8 mouse cellular contexts compared by ENCODE assay signal in the genomic region with DNA sequence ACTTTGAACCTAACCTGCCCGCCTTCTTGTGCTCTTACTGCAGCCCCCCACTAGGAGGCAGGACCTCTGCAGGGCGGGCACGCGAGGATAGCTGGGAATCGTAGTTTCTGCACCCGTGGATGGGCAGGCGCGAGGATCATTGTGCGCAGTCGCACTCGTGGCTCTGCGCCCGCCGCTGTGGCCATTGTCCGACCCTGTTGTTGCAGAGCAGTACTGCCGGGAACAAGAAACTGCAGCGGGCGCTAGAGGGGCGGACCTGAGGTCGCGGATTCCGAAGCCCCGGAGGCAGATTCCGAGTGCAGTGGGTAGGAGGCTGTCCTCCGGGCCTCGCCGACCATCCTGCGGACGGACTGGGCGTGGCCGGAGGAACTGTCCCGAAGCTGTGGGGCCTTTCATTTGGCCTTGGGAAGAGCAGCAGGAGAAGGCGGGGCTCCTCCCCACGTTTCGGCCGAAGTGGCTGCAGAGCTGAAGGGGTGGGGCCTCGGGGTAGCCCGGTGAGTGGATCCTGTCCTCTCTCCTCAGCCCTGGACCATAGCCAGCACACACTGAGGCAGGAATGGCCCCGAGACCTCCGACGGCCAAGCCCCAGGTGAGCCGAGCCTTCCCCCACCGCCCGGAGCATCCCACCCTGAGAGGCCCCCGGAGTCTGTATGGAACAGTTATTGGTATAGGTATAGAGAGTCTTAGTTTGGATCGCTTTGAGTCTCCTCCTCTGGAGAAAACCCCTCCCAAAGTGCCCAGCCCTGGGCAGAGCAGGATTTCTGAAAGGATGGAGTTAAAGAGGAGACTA. TPM values are rescaled to one million over a fixed set of nuclear protein-coding genes. Genes with fewer than 3 reads are reported as not detected.
DNase-seq lines count a peak whose midpoint lies in the region; ATAC-seq and TF ChIP-seq lines count a peak whose summit lies in the region.

A gene (plus strand): TSS at position 146 of the 790 bp plus-strand sequence.

- H3K4me2 ChIP-seq in forebrain, embryonic 13.5 days = peak within 1 kb of the TSS; percentile 72
- peak within 1 kb of the TSS; percentile 68 for H3K4me2 ChIP-seq in neural tube, embryonic 15.5 days

- DNase-seq in c-Kit-positive CD71-positive TER-119-positive erythroid progenitor cells, embryonic 14.5 days (ENCODE audit: low spot score) = peak; percentile 71
- DNase-seq in heart, postnatal 14 days = peak; percentile 94 to 95
- peak; percentile 96 for DNase-seq in layer of hippocampus, adult 11-12 months (ENCODE audit: low spot score)
- DNase-seq in lung, adult 18-20 months = peak; percentile 94 to 95
- peak; percentile 92 for DNase-seq in testis, postnatal 14 days (ENCODE audit: low spot score)

- H3K9ac ChIP-seq in forebrain, embryonic 13.5 days = peak within 1 kb of the TSS; percentile 96
- H3K9ac ChIP-seq in neural tube, embryonic 15.5 days (replicated peaks) = peak within 1 kb of the TSS; percentile 96

- peak within 1 kb of the TSS; percentile 96 for H3K27ac ChIP-seq in forebrain, embryonic 13.5 days
- peak within 1 kb of the TSS; percentile 96 for H3K27ac ChIP-seq in neural tube, embryonic 15.5 days (replicated peaks)

- ATAC-seq in forebrain, embryonic 13.5 days = peak; percentile 98
- peak; percentile 97 for ATAC-seq in neural tube, embryonic 15.5 days (ENCODE audit: low FRiP score)

- intact Hi-C loops in heart, postnatal 14 days (cut with DNase I) = no loop called here

- peaks cover 30% of the 10 kb centered on the region for H3K4me1 ChIP-seq in E14TG2a.4 (replicated peaks; ENCODE audit: low read depth, low read length)
- peaks cover 14% of the 10 kb centered on the region for H3K4me1 ChIP-seq in forebrain, embryonic 13.5 days
- peaks cover 11% of the 10 kb centered on the region for H3K4me1 ChIP-seq in neural tube, embryonic 15.5 days

- peak within 1 kb of the TSS; percentile 92 for H3K4me3 ChIP-seq in E14TG2a.4 (replicated peaks; ENCODE audit: low read length)
- peak within 1 kb of the TSS; percentile 84 for H3K4me3 ChIP-seq in forebrain, embryonic 13.5 days
- peak within 1 kb of the TSS; percentile 88 for H3K4me3 ChIP-seq in neural tube, embryonic 15.5 days (replicated peaks)

- under 1% methylated on average over 46 of the region's 46 CpGs for WGBS in forebrain, embryonic 13.5 days
- WGBS in neural tube, embryonic 15.5 days = under 1% methylated on average over 46 of the region's 46 CpGs

- H3K9me3 ChIP-seq in E14TG2a.4 (ENCODE audit: low read length) = no peaks in the 10 kb centered on the region
- peaks cover 12% of the 10 kb centered on the region; the same call in 1 of the 2 replicates for H3K9me3 ChIP-seq in forebrain, embryonic 13.5 days (replicated peaks)
- H3K9me3 ChIP-seq in neural tube, embryonic 15.5 days (replicated peaks) = no peaks in the 10 kb centered on the region

- peak; percentile 68 for TF ChIP-seq CTCF in E14TG2a.4 (conservative IDR thresholded peaks at IDR 0.05; ENCODE audit: low read length)

- H3K36me3 ChIP-seq in E14TG2a.4 (ENCODE audit: insufficient read depth, low read length) = peaks cover 19% of the 10 kb centered on the region
- H3K36me3 ChIP-seq in forebrain, embryonic 13.5 days (ENCODE audit: poor library complexity, severe bottlenecking) = peaks cover 33% of the 10 kb centered on the region
- peaks cover 31% of the 10 kb centered on the region for H3K36me3 ChIP-seq in neural tube, embryonic 15.5 days

- peaks cover 9% of the 10 kb centered on the region for H3K27me3 ChIP-seq in E14TG2a.4 (ENCODE audit: insufficient read depth, low read length)
- no peaks in the 10 kb centered on the region for H3K27me3 ChIP-seq in forebrain, embryonic 13.5 days
- H3K27me3 ChIP-seq in neural tube, embryonic 15.5 days (replicated peaks) = no peaks in the 10 kb centered on the region

RNA-seq across cellular contexts. Expression of the gene that starts here (rescaled TPM):
- polyA plus RNA-seq in forebrain, embryonic 13.5 days (2015; fragmentation: Nextera tagmentation; extraction: Ambion mirVana) = 41.4 and 46.0 TPM in 2 replicates
- total RNA-seq in heart, postnatal 14 days (2021) = 1 to 10 TPM; 4.1 to 4.3 TPM
- 34.2 and 39.3 TPM in 2 replicates for polyA plus RNA-seq in neural tube, embryonic 15.5 days (2015; fragmentation: Nextera tagmentation; extraction: Ambion mirVana)

Comparison
In these comparisons a context has a peak if more than half of its experiments do, and no peak if none do; other contexts are left out.
1. Peak in every context shown above with its lines: DNase-seq, ATAC-seq, H3K4me3 ChIP-seq and H3K27ac ChIP-seq.